Mouse (Mus musculus) embryonic facial prominence, embryonic 11.5 days (tissue): ENCODE measurements around the gene Plk2. TPM values are rescaled to one million over a fixed set of nuclear protein-coding genes. Genes with fewer than 3 reads are reported as not detected.

Experiments used
- ATAC-seq: fragments of 200-750 bp; cut with Nextera tagmentation; replicated peaks from 2 replicates; pipeline ENCODE4 v1.8.0; 2017; ENCODE audit warnings: low read depth; ENCODE audit not compliant: insufficient number of reproducible peaks, low FRiP score, low TSS enrichment
- DNase-seq: peaks from one replicate; pipeline ENCODE4 v3.0.0-alpha.2; 2015; ENCODE audit warnings: low spot score
- H3K27ac ChIP-seq: fragments of 300-500 bp; sonication (generic); replicated peaks from 2 replicates; pipeline ENCODE4 v1.5.1; 2014; ENCODE audit warnings: mild to moderate bottlenecking, low read depth, low read length, control low read depth
- H3K27me3 ChIP-seq: fragments of 300-500 bp; sonication (generic); 2 replicates; pipeline ENCODE4 v1.6.1; 2014; ENCODE audit warnings: mild to moderate bottlenecking, low read length, moderate library complexity, mixed read lengths; ENCODE audit not compliant: control insufficient read depth, insufficient read depth
- H3K36me3 ChIP-seq: fragments of 300-500 bp; sonication (generic); replicated peaks from 2 replicates; pipeline ENCODE4 v1.6.1; 2014; ENCODE audit warnings: low read depth, mild to moderate bottlenecking, low read length, moderate library complexity, mixed read lengths; ENCODE audit not compliant: control insufficient read depth, insufficient read depth
- H3K4me1 ChIP-seq: fragments of 300-500 bp; sonication (generic); 2 replicates; pipeline ENCODE4 v1.6.1; 2014; ENCODE audit warnings: low read length, mixed read lengths; ENCODE audit not compliant: control insufficient read depth, insufficient read depth
- H3K4me2 ChIP-seq: fragments of 300-500 bp; sonication (generic); 2 replicates; pipeline ENCODE4 v1.6.1; 2014; ENCODE audit warnings: low read depth, mild to moderate bottlenecking, control low read depth, low read length, moderate library complexity
- H3K4me3 ChIP-seq: fragments of 300-500 bp; sonication (generic); 2 replicates; pipeline ENCODE4 v1.5.1; 2014; ENCODE audit warnings: low read depth, low read length, control low read depth
- H3K9ac ChIP-seq: fragments of 300-500 bp; sonication (generic); replicated peaks from 2 replicates; pipeline ENCODE4 v1.6.1; 2014; ENCODE audit warnings: mild to moderate bottlenecking, control low read depth, low read length
- H3K9me3 ChIP-seq: fragments of 300-500 bp; sonication (generic); replicated peaks from 2 replicates; pipeline ENCODE4 v1.6.1; 2016; ENCODE audit warnings: mild to moderate bottlenecking, low read length, inconsistent platforms, mixed read lengths; ENCODE audit not compliant: control insufficient read depth
- WGBS: fragments of 180-500 bp; shearing (Covaris S2); extraction: QIAGEN DNeasy Blood & Tissue Kit; methylation state at CpG from one replicate; pipeline ENCODE4 v1.1.7; 2014; 5-methylcytosine and 5-hydroxymethylcytosine counted together
- polyA plus RNA-seq: library from polyadenylated mRNA; unstranded; fragments of >200 nt; fragmentation: Nextera tagmentation; extraction: Ambion mirVana; gene quantifications from 2 replicates; pipeline ENCODE4 v1.2.1, GENCODE M21; 2014

Plk2 gene
- polyA plus RNA-seq, 1 experiment from 2014 or later: 152 TPM

DNA sequence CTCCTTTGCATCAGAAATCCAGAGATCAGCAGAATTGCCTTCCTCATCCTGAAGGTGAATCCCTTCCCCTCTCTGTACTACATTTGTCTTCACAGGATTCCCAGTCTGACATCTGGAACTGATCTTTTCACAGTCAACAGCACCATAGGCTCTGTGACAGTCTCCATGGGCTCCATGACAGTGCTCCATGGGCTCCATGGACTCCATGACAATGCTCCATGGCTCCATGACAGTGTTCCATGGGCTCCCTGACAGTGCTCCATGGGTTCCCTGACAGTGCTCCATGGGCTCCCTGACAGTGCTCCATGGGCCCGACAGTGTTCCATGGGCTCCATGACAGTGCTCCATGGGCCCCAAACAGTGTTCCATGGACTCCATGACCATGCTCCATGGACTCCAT is 25.2 kb upstream of the Plk2 start:
- Histone ChIP-seq H3K27ac (no peak overlapping the region), H3K4me1 (no peaks in the 10 kb centered on the region), H3K27me3 (no peaks in the 10 kb centered on the region), H3K9me3 (no peaks in the 10 kb centered on the region), H3K9ac (no peak overlapping the region), H3K36me3 (no peaks in the 10 kb centered on the region), H3K4me3 (no peak overlapping the region), H3K4me2 (no peak overlapping the region)
- 96% methylated on average over 1 of the region's 1 CpGs for WGBS
- DNase-seq (no peak), ATAC-seq (no peak)

DNA sequence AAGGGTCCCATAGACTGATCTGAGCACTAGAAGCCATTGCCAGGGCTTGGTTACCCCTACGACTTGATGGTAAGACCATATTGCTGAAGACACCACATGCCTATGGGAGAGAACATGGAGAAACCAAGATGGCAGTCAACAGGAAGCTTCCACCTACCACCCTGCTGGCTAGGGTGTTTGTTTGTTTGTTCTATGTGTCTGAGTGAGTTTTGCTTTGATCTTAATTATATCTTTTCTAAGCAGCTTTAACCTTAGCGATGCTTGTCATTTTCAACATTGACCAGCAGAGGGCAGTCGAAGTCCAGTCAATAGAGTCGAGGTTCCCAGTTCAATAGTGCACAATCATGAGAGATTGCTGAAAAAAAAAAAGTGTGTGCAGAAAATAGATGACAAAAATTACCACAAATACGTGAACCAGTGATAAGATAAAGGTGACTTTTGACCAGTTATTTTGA is 12.4 kb upstream of the Plk2 start:
- no peak overlapping the region for H3K27ac ChIP-seq
- ATAC-seq (0 out of 2 replicates have a peak, but pooled peaks have one; percentile 36), DNase-seq (peak; percentile 83)
- H3K27me3 ChIP-seq: no peaks in the 10 kb centered on the region
- H3K9me3 ChIP-seq: no peaks in the 10 kb centered on the region
- no peaks in the 10 kb centered on the region for H3K4me1 ChIP-seq
- 20% methylated on average over 5 of the region's 5 CpGs for WGBS
- H3K9ac ChIP-seq: no peak overlapping the region
- no peak overlapping the region for H3K4me3 ChIP-seq
- H3K36me3 ChIP-seq: no peaks in the 10 kb centered on the region
- no peak overlapping the region for H3K4me2 ChIP-seq

- Histone ChIP-seq H3K9ac (no peak overlapping the region), H3K36me3 (no peaks in the 10 kb centered on the region), H3K9me3 (no peaks in the 10 kb centered on the region), H3K4me3 (no peak overlapping the region), H3K27ac (no peak overlapping the region), H3K27me3 (no peaks in the 10 kb centered on the region), H3K4me1 (no peaks in the 10 kb centered on the region), H3K4me2 (no peak overlapping the region)
- 70% methylated on average over 6 of the region's 6 CpGs for WGBS
- DNase-seq: no peak
- ATAC-seq: no peak
These were observed 10.3 kb upstream of the Plk2 start for GRCm38 (mm10) chr13:110384514-110384913.

DNA sequence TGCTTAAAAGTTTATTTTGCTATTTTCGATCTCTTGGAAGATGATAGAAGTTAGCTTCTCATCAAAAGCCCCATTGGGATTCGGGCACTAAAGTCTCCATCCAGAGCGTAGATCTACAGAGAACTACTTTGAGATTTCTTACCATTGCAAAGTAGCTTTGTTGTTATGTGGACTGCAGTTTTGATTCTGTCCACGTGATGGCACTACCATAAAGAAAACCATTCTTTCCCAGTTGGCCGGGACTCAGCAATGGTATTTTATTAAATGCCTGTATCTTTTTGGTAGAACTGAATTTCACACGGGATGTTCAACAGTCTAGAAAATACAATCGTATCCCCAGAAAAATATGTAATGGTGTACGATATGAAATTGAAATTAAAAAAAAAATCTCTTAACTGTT is 2.6 kb upstream of the Plk2 start:
- Histone ChIP-seq H3K27ac (no peak overlapping the region), H3K4me2 (no peak overlapping the region), H3K9me3 (no peaks in the 10 kb centered on the region), H3K4me3 (no peak overlapping the region), H3K9ac (no peak overlapping the region), H3K4me1 (no peaks in the 10 kb centered on the region), H3K27me3 (no peaks in the 10 kb centered on the region), H3K36me3 (no peaks in the 10 kb centered on the region)
- 23% methylated on average over 8 of the region's 8 CpGs for WGBS
- DNase-seq: peak; percentile 85
- ATAC-seq: no peak

DNA sequence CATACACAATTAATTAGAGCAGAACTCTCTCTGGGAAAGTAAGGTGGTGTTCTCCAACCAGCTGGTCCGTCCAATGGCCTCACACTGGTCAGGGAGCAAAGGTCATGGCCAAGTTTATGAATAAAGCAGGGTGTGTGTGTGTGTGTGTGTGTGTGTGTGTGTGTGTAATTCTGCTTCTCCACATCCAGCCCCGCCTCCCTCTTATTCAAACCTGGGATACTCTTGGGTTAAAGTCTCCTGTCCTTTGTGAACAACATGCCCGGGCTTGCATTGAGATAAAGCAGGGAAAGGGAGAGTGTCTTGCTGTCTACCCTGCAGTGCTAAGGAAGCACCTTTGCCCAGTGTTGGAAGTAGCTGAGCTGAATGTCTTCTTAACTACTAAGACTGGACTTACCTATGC is 2.2 kb upstream of the Plk2 start:
- Histone ChIP-seq H3K27me3 (no peaks in the 10 kb centered on the region), H3K9ac (no peak overlapping the region), H3K27ac (no peak overlapping the region), H3K9me3 (no peaks in the 10 kb centered on the region), H3K4me2 (no peak overlapping the region), H3K4me3 (no peak overlapping the region), H3K36me3 (0 out of 2 replicates have a peak, but pooled peaks cover 1% of the 10 kb centered on the region), H3K4me1 (no peaks in the 10 kb centered on the region)
- DNase-seq (no peak), ATAC-seq (no peak)
- WGBS: 49% methylated on average over 3 of the region's 3 CpGs

DNA sequence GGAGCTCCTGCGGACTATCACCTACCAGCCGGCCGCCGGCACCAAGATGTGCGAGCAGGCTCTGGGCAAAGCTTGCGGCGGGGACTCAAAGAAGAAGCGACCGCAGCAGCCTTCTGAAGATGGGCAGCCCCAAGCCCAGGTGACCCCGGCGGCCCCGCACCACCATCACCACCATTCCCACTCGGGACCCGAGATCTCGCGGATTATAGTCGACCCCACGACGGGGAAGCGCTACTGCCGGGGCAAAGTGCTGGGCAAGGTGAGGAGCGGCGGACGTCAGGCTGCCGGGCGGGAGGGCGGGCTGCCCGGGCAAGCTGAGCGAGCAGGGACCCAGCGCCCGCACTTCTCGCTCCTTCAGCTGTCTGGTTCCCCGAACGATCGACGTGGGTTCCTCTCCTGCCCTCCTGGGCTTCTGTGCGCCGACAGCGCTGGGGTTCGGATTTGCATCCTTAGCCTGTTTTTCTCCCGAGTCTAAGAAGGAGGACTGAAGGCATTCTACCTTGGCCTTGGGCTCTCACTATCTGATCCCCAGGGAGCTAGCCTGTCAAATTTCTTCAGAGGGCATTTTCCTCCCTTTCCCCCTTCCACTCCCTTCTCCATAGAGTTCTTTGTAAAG is 441 bp downstream of the Plk2 start:
- Histone ChIP-seq H3K9ac (peak overlapping the region; percentile 67), H3K27ac (peak overlapping the region; percentile 59), H3K4me3 (peak overlapping the region; percentile 70), H3K27me3 (no peaks in the 10 kb centered on the region), H3K9me3 (no peaks in the 10 kb centered on the region), H3K4me1 (no peaks in the 10 kb centered on the region), H3K36me3 (peaks cover 18% of the 10 kb centered on the region), H3K4me2 (peak overlapping the region; percentile 99)
- under 1% methylated on average over 34 of the region's 41 CpGs for WGBS
- DNase-seq (peak; percentile 44), ATAC-seq (peak; percentile 8; the same call in 1 of the 2 replicates)

DNA sequence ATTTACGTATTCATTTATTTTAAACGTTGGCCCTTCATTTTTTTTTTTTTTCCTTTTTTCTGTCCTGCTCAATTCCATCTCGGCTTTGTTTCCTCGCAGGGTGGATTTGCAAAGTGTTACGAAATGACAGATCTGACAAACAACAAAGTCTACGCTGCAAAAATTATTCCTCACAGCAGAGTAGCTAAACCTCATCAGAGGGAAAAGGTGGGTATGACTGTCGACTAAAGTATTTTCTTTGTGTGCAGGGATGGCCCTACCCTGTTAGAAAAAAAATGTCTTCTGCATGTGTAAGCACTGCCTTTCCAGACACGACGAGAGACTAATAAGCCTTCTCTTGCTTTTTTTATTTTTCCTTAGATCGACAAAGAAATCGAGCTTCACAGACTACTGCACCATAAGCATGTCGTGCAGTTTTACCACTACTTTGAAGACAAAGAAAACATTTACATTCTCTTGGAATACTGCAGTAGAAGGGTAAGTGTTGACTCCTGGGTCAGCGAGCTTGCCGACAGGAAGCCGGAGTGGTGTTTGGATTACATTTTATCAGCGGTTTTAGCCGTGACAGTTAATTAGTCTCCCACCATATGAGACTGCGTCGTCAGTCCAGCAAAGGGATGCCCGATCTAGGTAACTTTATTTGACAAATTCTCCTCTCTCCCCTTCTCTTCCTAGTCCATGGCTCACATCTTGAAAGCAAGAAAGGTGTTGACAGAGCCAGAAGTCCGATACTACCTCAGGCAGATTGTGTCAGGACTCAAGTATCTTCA is 1.3 kb downstream of the Plk2 start:
- DNase-seq: peak; percentile 40
- Histone ChIP-seq H3K4me2 (peak overlapping the region; percentile 99), H3K9ac (peak overlapping the region; percentile 67), H3K4me3 (peak overlapping the region; percentile 70), H3K27ac (no peak overlapping the region), H3K4me1 (no peaks in the 10 kb centered on the region), H3K36me3 (peaks cover 18% of the 10 kb centered on the region), H3K9me3 (no peaks in the 10 kb centered on the region), H3K27me3 (no peaks in the 10 kb centered on the region)
- ATAC-seq: no peak
- WGBS: 15% methylated on average over 21 of the region's 21 CpGs

- no peaks in the 10 kb centered on the region for H3K27me3 ChIP-seq
- H3K9me3 ChIP-seq: no peaks in the 10 kb centered on the region
- 0 out of 2 replicates have a peak overlapping the region, but pooled peaks have one; percentile 25 for H3K9ac ChIP-seq
- no peaks in the 10 kb centered on the region for H3K4me1 ChIP-seq
- peak overlapping the region; percentile 7; the same call in 1 of the 2 replicates for H3K4me2 ChIP-seq
- 90% methylated on average over 8 of the region's 8 CpGs for WGBS
- ATAC-seq (no peak), DNase-seq (no peak)
- H3K36me3 ChIP-seq: peaks cover 18% of the 10 kb centered on the region
- H3K27ac ChIP-seq: no peak overlapping the region
- H3K4me3 ChIP-seq: 0 out of 2 replicates have a peak overlapping the region, but pooled peaks have one; percentile 8
These were observed 2.9 kb downstream of the Plk2 start for GRCm38 (mm10) chr13:110397750-110398149.
